Mouse (Mus musculus): ENCODE data around the gene Tbx4. TPM values are rescaled to one million over a fixed set of nuclear protein-coding genes. Genes with fewer than 3 reads are reported as not detected.

Tbx4 gene
- total RNA-seq, 2 experiments from 2014 or later, result not detected

DNA sequence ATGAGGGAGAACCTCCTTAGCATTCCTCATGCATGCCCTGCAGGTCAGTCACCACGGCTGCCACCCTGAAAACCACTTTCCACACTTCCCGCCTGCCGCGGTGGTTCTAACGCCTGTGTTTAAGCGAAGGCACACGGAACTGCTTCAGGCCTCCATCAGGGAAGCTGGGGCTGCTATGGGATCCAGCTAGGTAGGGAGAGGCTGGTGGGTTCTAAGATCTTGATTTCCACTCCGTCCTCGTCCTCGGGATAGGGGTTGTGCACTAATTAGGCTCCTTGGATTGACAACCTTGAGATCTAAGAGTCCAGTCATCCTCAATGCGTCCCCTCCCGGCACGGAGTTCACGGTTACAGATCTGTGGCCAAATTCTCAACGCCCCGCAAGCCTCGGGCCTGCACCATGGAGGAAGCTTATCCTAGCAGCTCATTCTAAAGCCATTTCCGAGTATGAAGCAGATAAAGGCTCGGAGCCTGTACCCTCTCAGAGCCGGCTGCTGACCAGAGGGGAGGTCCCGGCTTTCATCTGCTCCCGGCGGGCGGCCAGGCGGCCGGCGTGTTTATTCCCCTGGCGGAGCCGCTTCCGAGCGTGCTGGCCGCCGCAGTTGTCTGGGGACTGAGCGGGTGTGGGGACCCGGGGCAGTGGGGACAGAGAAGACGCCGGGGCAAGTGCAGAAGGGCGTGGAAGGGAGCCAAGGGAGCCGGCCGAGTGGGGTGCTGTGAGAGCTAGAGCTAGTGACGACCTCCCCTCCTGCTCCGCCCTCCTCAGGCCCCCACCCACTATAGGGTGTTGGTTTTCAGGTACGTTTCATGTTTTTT lies 8.7 kb downstream of the Tbx4 start:
- ATAC-seq (replicated peaks; ENCODE audit: poor library complexity, severe bottlenecking), result no peak; the same call in 1 of the 2 replicates

DNA sequence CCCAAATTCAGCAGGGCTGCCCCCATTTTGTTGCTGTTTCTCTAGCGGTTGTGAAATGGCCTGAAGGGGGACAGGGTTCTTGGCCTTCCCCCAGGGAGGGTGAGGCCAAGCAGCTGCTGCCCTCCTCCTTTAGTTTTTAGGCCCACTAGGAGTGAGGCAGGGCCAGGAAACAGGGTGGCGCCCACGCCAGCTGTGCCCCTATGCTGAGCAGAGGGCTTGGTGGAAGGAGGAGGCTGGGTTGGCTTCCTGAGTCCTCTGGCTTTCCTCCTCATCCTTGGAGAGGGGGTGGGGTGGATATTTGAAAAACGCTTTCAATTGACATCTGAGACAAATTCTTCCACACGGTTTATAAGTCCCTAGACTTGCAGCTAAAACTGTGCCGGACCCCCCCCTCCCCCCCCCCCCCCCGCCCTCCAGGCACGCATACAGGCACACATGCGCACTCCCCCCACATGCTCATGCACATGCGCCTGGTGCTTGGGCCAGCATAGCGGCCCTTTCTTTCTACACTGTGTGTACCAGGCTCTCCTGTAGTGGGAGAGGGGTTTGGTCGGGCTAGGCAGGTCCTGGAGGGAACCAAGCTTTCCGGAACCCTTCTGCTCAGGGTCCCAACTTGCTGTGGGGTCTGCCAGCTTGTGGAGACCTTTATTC lies 10.2 kb downstream of the Tbx4 start:
- ATAC-seq (replicated peaks; ENCODE audit: poor library complexity, severe bottlenecking), result no peak

- no peak for ATAC-seq (replicated peaks; ENCODE audit: poor library complexity, severe bottlenecking)
These were observed 14.1 kb downstream of the Tbx4 start for GRCm38 (mm10) chr11:85900291-85900690.

- no peak for ATAC-seq (replicated peaks; ENCODE audit: poor library complexity, severe bottlenecking)
These were observed 23.3 kb downstream of the Tbx4 start for GRCm38 (mm10) chr11:85909514-85909913.

GRCm38 (mm10) chr11:85910133-85910532 lies 23.9 kb downstream of the Tbx4 start:
- no peak for ATAC-seq (replicated peaks; ENCODE audit: poor library complexity, severe bottlenecking)

DNA sequence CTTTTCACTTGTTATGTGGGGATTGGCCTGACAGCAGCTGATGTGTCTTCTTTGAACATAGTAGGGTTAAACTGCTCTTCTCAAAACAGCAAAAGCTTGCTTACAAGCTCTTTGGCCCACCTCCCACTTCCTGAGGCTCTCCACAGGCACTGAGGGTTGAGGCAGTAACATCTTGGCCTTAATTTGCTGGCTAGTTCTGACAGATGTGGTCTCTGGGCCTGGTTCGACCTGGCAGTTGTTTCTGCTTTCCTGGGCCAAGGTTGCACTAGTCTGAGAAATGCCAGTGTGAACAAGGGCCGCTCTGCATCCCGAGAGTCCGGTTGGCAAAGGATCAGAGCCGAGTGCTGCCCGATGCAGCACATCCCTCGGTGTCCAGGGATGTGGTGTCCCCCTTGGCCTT lies 27.3 kb downstream of the Tbx4 start:
- ATAC-seq (replicated peaks; ENCODE audit: poor library complexity, severe bottlenecking), result no peak

GRCm38 (mm10) chr11:85917091-85917992 lies 31.1 kb downstream of the Tbx4 start:
- ATAC-seq (replicated peaks; ENCODE audit: poor library complexity, severe bottlenecking), result no peak

GRCm38 (mm10) chr11:85917993-85918325 lies 31.7 kb downstream of the Tbx4 start:
- no peak for ATAC-seq (replicated peaks; ENCODE audit: poor library complexity, severe bottlenecking)

DNA sequence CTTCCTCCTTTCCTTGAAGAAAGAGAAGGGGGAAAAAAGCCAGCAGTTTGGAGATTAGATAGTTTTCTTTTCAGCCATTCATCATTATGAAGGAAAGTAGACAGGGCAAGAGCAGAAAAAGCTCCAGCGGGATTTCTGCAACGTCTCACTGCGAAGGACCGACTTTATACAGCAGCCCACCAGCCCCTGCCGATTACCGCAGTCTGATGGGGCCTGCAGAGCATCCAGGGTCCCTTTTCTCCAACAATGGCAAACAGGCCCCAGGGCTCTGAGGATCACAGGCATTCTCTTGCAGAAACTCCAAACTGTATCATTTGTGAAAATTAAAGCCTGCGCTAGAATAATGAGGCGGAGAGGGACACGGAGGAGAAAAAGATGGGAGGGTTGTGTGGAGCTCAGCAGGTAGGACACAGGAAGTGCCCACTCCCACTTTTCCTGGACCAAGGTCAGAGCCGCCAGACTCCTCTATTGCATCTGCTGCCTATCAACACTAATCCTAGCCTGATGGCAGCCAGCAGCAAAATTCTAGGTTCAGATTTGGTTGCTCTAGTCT lies 32.2 kb downstream of the Tbx4 start:
- no peak for ATAC-seq (replicated peaks; ENCODE audit: poor library complexity, severe bottlenecking)

- ATAC-seq (replicated peaks; ENCODE audit: poor library complexity, severe bottlenecking), result peak; percentile 70
These were observed 39.1 kb downstream of the Tbx4 start for GRCm38 (mm10) chr11:85925294-85925743.

GRCm38 (mm10) chr11:85926287-85926764 lies 40.1 kb downstream of the Tbx4 start:
- ATAC-seq (replicated peaks; ENCODE audit: poor library complexity, severe bottlenecking), result no peak; the same call in 1 of the 2 replicates

DNA sequence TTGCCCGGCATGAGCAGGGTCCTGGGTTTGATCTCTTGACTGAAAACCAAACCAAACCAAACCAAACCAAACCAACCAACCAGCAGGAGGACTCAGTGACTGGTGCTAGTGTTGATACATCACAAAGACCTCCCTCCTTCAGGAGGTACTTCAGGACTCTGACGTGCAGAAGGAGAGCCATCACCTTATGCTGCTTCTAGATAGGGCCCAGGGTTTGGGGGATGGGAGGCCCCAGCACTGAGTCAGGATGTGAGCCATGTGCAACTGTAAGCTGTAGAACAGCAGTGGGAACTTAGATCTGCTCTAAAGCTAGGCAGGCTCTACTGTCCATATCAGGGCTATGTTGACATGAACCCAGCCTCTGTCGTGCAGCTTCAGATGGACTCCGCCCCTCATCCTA lies 41.9 kb downstream of the Tbx4 start:
- ATAC-seq (replicated peaks; ENCODE audit: poor library complexity, severe bottlenecking), result no peak

DNA sequence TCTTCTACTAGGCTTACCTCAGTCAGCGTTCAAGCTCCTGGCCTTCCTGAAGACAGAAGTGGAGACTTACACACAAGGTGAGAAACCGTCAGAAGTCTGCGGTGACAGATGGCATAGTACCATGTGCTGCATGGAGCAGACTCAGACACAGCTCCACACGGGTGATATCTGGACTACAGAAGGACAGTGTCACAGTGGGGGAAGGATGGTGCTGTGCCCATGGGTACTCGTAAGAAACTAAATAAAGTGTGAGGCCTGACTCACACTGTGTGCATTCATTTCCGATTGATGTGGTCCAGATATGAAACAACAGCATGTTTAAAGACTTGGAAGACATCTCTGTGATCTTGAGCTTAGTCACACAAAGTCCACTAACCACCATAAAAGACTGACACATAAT lies 43.4 kb downstream of the Tbx4 start:
- no peak for ATAC-seq (replicated peaks; ENCODE audit: poor library complexity, severe bottlenecking)

DNA sequence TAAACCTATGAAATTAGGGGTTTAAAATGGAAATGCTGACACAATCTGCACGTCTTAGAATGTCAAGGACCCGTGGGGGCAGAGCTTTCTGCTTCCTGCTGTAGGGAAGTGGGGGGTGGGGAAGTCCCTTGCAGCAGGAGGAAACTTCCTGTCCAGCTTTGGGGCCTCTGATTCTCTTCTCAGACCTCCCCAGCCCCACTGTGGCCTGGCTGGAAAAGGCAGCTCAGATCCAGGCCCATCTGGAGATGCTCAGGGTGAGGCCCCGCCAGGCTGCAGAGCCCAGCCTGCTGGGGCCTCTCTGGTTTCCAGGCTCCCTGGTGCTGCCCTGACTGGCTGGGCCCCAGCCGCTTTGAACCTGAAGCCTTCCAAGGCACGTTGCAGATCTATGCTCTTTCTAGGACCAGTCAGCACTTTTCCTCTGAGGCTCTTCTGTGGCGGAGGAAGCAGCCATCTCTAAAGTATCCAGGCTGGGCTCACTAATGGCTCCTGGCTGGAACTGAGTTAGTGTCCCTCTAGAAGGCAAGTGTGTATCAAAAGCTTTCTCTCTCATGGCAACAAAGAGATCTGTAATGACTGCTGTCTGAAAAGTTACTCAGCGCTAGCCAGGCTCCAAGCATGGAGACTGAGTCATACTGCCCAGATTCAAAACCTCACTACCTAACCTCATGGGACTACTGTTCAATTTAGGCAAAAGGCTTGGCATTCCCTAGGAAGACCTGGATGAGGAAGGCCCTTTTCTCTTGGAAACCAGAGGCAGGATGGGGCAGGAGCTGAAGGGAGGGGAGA lies 55.8 kb downstream of the Tbx4 start:
- no peak for ATAC-seq (replicated peaks; ENCODE audit: poor library complexity, severe bottlenecking)

- no peak for ATAC-seq (replicated peaks; ENCODE audit: poor library complexity, severe bottlenecking)
These were observed 62.5 kb downstream of the Tbx4 start for GRCm38 (mm10) chr11:85948765-85949164.

GRCm38 (mm10) chr11:85949749-85950148 lies 63.5 kb downstream of the Tbx4 start:
- no peak for ATAC-seq (replicated peaks; ENCODE audit: poor library complexity, severe bottlenecking)

DNA sequence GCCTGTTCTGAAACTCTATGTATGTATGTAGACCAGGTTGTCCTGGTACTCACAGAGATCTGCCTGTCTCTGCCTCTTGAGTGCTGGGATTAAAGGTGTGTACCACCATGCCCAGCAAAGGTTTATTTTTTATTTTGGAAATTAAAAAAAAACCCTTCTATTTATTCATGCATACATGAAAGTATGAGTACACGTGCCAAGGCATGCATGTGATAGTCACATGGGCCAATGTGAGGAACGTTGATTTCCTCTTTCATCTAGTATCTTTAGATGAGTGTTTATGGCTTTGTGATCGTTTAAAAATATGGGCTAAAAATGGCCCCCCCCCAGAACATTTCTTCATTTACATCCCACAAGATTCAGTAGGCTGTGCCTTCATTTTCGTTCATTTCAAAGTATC lies 66.3 kb downstream of the Tbx4 start:
- no peak for ATAC-seq (replicated peaks; ENCODE audit: poor library complexity, severe bottlenecking)

DNA sequence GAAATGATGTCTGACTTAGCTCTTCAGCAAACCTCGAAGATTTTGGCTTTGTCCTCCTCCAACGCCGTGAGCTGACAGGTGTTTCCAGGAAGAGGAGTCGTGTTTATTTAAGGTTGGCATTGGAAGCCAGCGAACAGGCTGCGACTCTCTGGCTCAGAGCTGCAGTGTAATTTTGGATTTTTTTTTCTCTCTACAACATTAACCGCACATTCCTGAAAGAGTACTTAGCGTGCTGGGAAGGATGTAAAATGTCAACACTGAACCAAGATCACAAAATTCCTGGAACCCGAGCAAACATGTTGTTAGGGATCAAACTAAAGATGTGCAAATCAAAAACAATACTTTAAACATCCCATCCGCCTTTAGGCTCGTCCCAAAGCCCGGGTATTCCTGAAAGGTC lies 69.4 kb downstream of the Tbx4 start:
- no peak for ATAC-seq (replicated peaks; ENCODE audit: poor library complexity, severe bottlenecking)

DNA sequence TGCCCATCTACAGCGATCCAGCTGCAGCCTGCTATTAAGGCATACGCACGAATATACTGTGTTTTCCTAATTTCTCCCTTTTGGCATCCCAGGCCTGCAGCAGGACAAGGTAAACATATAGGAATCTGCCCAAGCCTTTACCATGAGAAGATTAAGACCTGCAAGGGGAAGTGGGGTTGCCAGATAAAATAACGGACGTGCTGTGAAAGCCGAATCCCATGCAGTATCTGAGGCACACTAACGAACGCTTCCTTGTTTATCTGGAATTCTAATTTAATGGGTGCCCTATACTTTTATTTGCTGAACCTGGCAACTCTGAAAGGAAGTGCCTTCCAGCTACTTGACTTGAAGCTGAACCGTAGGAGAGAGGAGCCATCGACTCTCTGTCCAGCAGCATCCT lies 70.2 kb downstream of the Tbx4 start:
- ATAC-seq (replicated peaks; ENCODE audit: poor library complexity, severe bottlenecking), result no peak

Data from granulocyte monocyte progenitor cell, adult 5-6 weeks (primary cell).